Mouse (Mus musculus) granulocyte monocyte progenitor cell, adult 5-6 weeks (primary cell): ENCODE data around the gene Nlrp3. TPM values are rescaled to one million over a fixed set of nuclear protein-coding genes. Genes with fewer than 3 reads are reported as not detected.

Experiments used
- ATAC-seq: replicated peaks from 2 replicates; pipeline ENCODE4 v1.8.0; 2016; ENCODE audit warnings: mild to moderate bottlenecking, moderate TSS enrichment, inconsistent platforms; ENCODE audit not compliant: poor library complexity, severe bottlenecking
- total RNA-seq, 2 experiments: library from RNA; stranded (forward) in 1 of 2; stranded (reverse) in 1 of 2; fragments of 200-712, 200-1000 nt in 1 of 2; fragments of >200 nt in 1 of 2; fragmentation: Nextera tagmentation in 1 of 2; gene quantifications; 2 replicates each; pipeline ENCODE4 v1.2.3; 2014 to 2017

Gene Nlrp3
- total RNA-seq (2014; fragmentation: Nextera tagmentation) (2.4 and 2.5 TPM in 2 replicates), total RNA-seq (2017) (5.3 and 16.5 TPM in 2 replicates)

GRCm38 (mm10) chr11:59541324-59541723 lies at the start of gene Nlrp3:
TSS of gene Nlrp3 (plus strand) at chr11:59541568.
- peak; percentile 63 for ATAC-seq

GRCm38 (mm10) chr11:59496672-59497310 lies 44.6 kb upstream of the Nlrp3 start:
- ATAC-seq: no peak

GRCm38 (mm10) chr11:59497747-59498146 lies 43.6 kb upstream of the Nlrp3 start:
- ATAC-seq: no peak

- ATAC-seq: no peak
These were observed 39.2 kb upstream of the Nlrp3 start for GRCm38 (mm10) chr11:59501978-59502700.

GRCm38 (mm10) chr11:59505351-59505838 lies 36.0 kb upstream of the Nlrp3 start:
- ATAC-seq: peak; percentile 69

GRCm38 (mm10) chr11:59505839-59506712 lies 35.3 kb upstream of the Nlrp3 start:
- peak; percentile 65 for ATAC-seq

GRCm38 (mm10) chr11:59506713-59507074 lies 34.7 kb upstream of the Nlrp3 start:
- no peak for ATAC-seq

GRCm38 (mm10) chr11:59511558-59511957 lies 29.8 kb upstream of the Nlrp3 start:
- ATAC-seq: no peak

GRCm38 (mm10) chr11:59512733-59513132 lies 28.6 kb upstream of the Nlrp3 start:
- no peak for ATAC-seq

GRCm38 (mm10) chr11:59513556-59513955 lies 27.8 kb upstream of the Nlrp3 start:
- ATAC-seq: no peak

GRCm38 (mm10) chr11:59514381-59514780 lies 27.0 kb upstream of the Nlrp3 start:
- ATAC-seq: no peak

- ATAC-seq: no peak
These were observed 26.6 kb upstream of the Nlrp3 start for GRCm38 (mm10) chr11:59514789-59515188.

- no peak for ATAC-seq
These were observed 23.9 kb upstream of the Nlrp3 start for GRCm38 (mm10) chr11:59517441-59517840.

GRCm38 (mm10) chr11:59518226-59518625 lies 23.1 kb upstream of the Nlrp3 start:
- ATAC-seq: peak; percentile 37

GRCm38 (mm10) chr11:59519741-59520495 lies 21.4 kb upstream of the Nlrp3 start:
- ATAC-seq: no peak

GRCm38 (mm10) chr11:59524150-59524549 lies 17.2 kb upstream of the Nlrp3 start:
- ATAC-seq: no peak

- peak; percentile 72 for ATAC-seq
These were observed 16.1 kb upstream of the Nlrp3 start for GRCm38 (mm10) chr11:59525237-59525636.

- ATAC-seq: peak; percentile 81
These were observed 14.8 kb upstream of the Nlrp3 start, which contains the start of gene Zkscan17 for GRCm38 (mm10) chr11:59526472-59527080. TSS of gene Zkscan17 (minus strand) at chr11:59526751.

- no peak for ATAC-seq
These were observed 11.1 kb upstream of the Nlrp3 start for GRCm38 (mm10) chr11:59530221-59530620.
